10 mouse cellular contexts compared by ENCODE assay signal in the genomic region with DNA sequence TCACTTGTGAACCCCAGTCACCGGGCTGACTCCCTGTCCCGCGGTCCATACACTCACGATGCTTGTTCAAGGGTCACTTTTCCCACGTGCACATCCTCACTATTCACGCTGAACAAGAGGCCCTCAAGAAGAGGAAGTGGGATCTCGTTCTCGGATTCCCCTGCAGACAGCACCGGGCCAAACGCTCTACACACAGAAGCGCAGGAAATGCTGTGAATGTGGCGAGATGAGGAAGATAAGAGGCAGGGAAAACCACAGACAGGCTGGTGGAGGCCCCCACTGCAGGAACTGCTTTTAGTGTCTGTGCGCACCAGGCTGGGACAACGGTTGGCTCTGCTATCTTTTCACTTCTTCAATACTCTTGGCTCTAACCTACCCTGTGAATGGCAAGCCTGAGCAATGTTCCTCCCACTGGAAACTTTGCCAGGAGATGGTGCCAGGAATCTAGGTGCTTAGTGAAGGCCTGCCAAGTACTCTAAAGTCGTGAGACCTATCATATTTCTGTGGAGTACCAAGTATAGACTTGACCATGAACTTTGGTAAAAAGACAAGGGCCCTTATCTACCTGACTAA. TPM values are rescaled to one million over a fixed set of nuclear protein-coding genes. Genes with fewer than 3 reads are reported as not detected.
A peak's percentile ranks its signal among the peaks of the same experiment; 100 is the strongest.
DNase-seq lines count a peak whose midpoint lies in the region; ATAC-seq and TF ChIP-seq lines count a peak whose summit lies in the region.
"Had no signal": no experiment of that assay in that cellular context is flagged by ENCODE, and none has a peak within 500 bp of the region (broad histone marks: within the 10 kb centered on the region; RNA-seq: fewer than 3 reads in every experiment).

No protein-coding gene starts in this region.

- peak; percentile 20; the same call in 1 of the 2 replicates for ATAC-seq in frontal cortex, adult (ENCODE audit: low TSS enrichment)
- peak; percentile 74 for ATAC-seq in G1E (ENCODE audit: extremely low read depth, insufficient number of reproducible peaks, low FRiP score, poor library complexity, severe bottlenecking)
- ATAC-seq: Patski had no signal

- no peak for DNase-seq in frontal cortex, postnatal 10 days (ENCODE audit: low spot score in 2 of 2)
- DNase-seq in G1E (ENCODE audit: low spot score): peak; percentile 29
- DNase-seq in induced T-regulatory cell, adult 2 months (ENCODE audit: low read depth): peak; percentile 32
- peak; percentile 46 for DNase-seq in lung, postnatal 14 days
- no peak for DNase-seq in left cerebral cortex, adult 18-20 months (ENCODE audit: low spot score in 2 of 2)
- DNase-seq in cerebellum, postnatal 36 days: no peak
- no peak for DNase-seq in right cerebral cortex, postnatal 36 days (ENCODE audit: low spot score in 2 of 2)

- no peaks in the 10 kb centered on the region for H3K36me3 ChIP-seq in G1E (replicated peaks)
- H3K36me3 ChIP-seq: hindbrain, embryonic 15.5 days had no signal

- H3K4me1 ChIP-seq in G1E (ENCODE audit: insufficient read depth, low read depth, low read length): peaks cover 74% of the 10 kb centered on the region

- H3K9me3 ChIP-seq in G1E (replicated peaks): no peaks in the 10 kb centered on the region
- H3K9me3 ChIP-seq: hindbrain, embryonic 15.5 days had no signal

- peak overlapping the region; percentile 53; the same call in 1 of the 2 replicates for H3K4me3 ChIP-seq in G1E (ENCODE audit: low read depth, low read length)
- H3K4me3 ChIP-seq: hindbrain, embryonic 15.5 days had no signal

- no peak for TF ChIP-seq CTCF in G1E (IDR thresholded peaks at IDR 0.05; ENCODE audit: low read depth, low read length)

- H3K27me3 ChIP-seq in G1E (ENCODE audit: insufficient read depth, low read length): peaks cover 21% of the 10 kb centered on the region

RNA-seq across cellular contexts. Expression of a gene that starts 18.7 kb away (rescaled TPM):
- 73.8 and 87.7 TPM in 2 replicates for total RNA-seq in G1E (2014; fragmentation: Nextera tagmentation)
- total RNA-seq in G1E (2017): 83.8 and 88.7 TPM in 2 replicates
- 109 and 113 TPM in 2 replicates for polyA plus RNA-seq in G1E (2012)
- 100 to 1,000 TPM; 208 to 211 TPM for total RNA-seq in left cerebral cortex, adult 18-20 months (2021)

Comparison
In these comparisons a context has a peak if more than half of its experiments do, and no peak if none do; other contexts are left out.
1. DNase-seq: peak in G1E (single experiment), induced T-regulatory cell, adult 2 months (single experiment) and lung, postnatal 14 days (single experiment); none in frontal cortex, postnatal 10 days (0 of 2), left cerebral cortex, adult 18-20 months (0 of 2), cerebellum, postnatal 36 days (0 of 2) and right cerebral cortex, postnatal 36 days (0 of 2).